Mouse (Mus musculus) stomach, postnatal 0 days (tissue): ENCODE data around the gene Gopc. TPM values are rescaled to one million over a fixed set of nuclear protein-coding genes. Genes with fewer than 3 reads are reported as not detected.
"Not testable (repeated sequence)": the region's sequence is repeated elsewhere in the genome, so short reads cannot be mapped to it uniquely, and the experiment has no call there.

Source experiments
- ATAC-seq: fragments of 200-750 bp; cut with Nextera tagmentation; 2 replicates; pipeline ENCODE4 v1.8.0; 2017; ENCODE audit not compliant: low FRiP score, low TSS enrichment
- DNase-seq: peaks from one replicate; pipeline ENCODE4 v3.0.0-alpha.2; 2016; ENCODE audit warnings: low spot score
- H3K27ac ChIP-seq: fragments of 300-500 bp; sonication (generic); replicated peaks from 2 replicates; pipeline ENCODE4 v1.5.1; 2014; ENCODE audit warnings: mild to moderate bottlenecking, control low read depth
- H3K27me3 ChIP-seq: fragments of 300-500 bp; sonication (generic); 2 replicates; pipeline ENCODE4 v1.6.1; 2014; ENCODE audit warnings: low read length; ENCODE audit not compliant: control insufficient read depth, insufficient read depth
- H3K36me3 ChIP-seq: fragments of 300-500 bp; sonication (generic); 2 replicates; pipeline ENCODE4 v1.6.1; 2014; ENCODE audit warnings: low read length, mixed read lengths; ENCODE audit not compliant: control insufficient read depth, insufficient read depth
- H3K4me1 ChIP-seq: fragments of 300-500 bp; sonication (generic); replicated peaks from 2 replicates; pipeline ENCODE4 v1.6.1; 2014; ENCODE audit warnings: antibody characterized with exemption; ENCODE audit not compliant: control insufficient read depth, insufficient read depth
- H3K4me2 ChIP-seq: fragments of 300-500 bp; sonication (generic); replicated peaks from 2 replicates; pipeline ENCODE4 v1.6.1; 2014; ENCODE audit warnings: low read depth, mild to moderate bottlenecking, control low read depth, moderate library complexity
- H3K4me3 ChIP-seq: fragments of 300-500 bp; sonication (generic); 2 replicates; pipeline ENCODE4 v1.5.1; 2014; ENCODE audit warnings: low read depth, low read length, control low read depth
- H3K9ac ChIP-seq: fragments of 300-500 bp; sonication (generic); 2 replicates; pipeline ENCODE4 v1.6.1; 2014; ENCODE audit warnings: mild to moderate bottlenecking, low read length, control low read depth, mixed read lengths
- H3K9me3 ChIP-seq: fragments of 300-500 bp; sonication (generic); 2 replicates; pipeline ENCODE4 v1.6.1; 2016; ENCODE audit warnings: low read length; ENCODE audit not compliant: control insufficient read depth
- CTCF ChIP-seq: IDR thresholded peaks from 2 replicates; pipeline ENCODE4 v1.5.1; 2016; ENCODE audit warnings: antibody characterized with exemption, low read depth, mild to moderate bottlenecking, moderate library complexity
- EP300 ChIP-seq: optimal IDR thresholded peaks from 2 replicates; pipeline ENCODE3; 2016; ENCODE audit warnings: antibody characterized with exemption
- WGBS: fragments of 180-500 bp; shearing (Covaris S2); extraction: QIAGEN DNeasy Blood & Tissue Kit; methylation state at CpG from one replicate; pipeline ENCODE4 v1.1.7; 2014; 5-methylcytosine and 5-hydroxymethylcytosine counted together
- polyA plus RNA-seq: library from polyadenylated mRNA; unstranded; fragments of >200 nt; fragmentation: Nextera tagmentation; extraction: Ambion mirVana; gene quantifications from 2 replicates; pipeline ENCODE4 v1.2.1, GENCODE M21; 2015

Gene Gopc
- polyA plus RNA-seq, 1 experiment from 2014 or later: 11.9 TPM

DNA sequence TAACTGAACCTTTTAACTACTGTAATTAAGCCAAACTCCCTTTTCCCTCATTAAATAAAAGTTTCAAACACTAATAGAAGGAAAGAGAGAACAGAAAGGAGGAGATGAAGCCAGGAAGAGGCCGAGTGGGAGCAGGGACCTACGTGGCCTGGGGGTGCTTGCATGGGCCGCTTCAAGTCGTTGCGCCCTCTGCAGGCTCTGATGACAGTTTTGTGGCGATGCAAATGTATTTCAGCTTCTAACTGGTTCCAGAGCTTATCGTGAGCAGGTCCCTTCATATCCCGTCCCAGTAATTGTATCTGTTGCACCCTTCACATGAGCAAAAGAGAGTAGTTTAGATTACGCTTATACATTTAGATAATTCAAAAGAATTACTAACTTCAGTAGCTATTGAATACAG, 28.7 kb downstream of the Gopc start:
- no peak for TF ChIP-seq EP300
- TF ChIP-seq CTCF: peak; percentile 41
- Histone ChIP-seq H3K36me3 (peaks cover 11% of the 10 kb centered on the region; the same call in 1 of the 2 replicates), H3K27ac (no peak overlapping the region), H3K4me3 (no peak overlapping the region), H3K4me2 (no peak overlapping the region), H3K9me3 (no peaks in the 10 kb centered on the region), H3K9ac (no peak overlapping the region), H3K4me1 (no peaks in the 10 kb centered on the region), H3K27me3 (no peaks in the 10 kb centered on the region)
- 83% methylated on average over 9 of the region's 9 CpGs for WGBS
- DNase-seq: peak; percentile 19
- no peak for ATAC-seq

DNA sequence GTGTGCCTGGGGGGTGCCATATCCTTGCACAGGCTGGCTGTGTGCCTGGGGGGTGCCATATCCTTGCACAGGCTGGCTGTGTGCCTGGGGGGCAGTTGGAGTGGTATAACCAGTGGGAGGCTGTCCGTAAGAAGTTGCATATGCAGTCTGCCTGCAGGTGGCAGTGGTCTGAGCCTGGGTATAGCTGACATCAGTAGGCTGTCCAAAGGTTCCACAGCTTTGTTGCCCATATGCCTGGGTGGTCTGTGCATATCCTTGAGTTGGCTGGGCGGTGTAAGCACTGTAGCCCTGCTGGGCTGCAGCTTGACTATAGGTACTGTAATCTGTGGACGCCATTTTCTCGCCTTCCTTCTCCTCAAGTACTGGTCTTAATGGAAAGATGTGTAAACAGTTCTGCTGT, 38.6 kb downstream of the Gopc start:
- 91% methylated on average over 4 of the region's 4 CpGs for WGBS
- not testable (repeated sequence) for H3K9ac ChIP-seq, H3K27ac ChIP-seq, ATAC-seq, H3K27me3 ChIP-seq, H3K4me2 ChIP-seq, H3K36me3 ChIP-seq, H3K4me1 ChIP-seq, H3K9me3 ChIP-seq, DNase-seq, H3K4me3 ChIP-seq
- peak; percentile 41 for TF ChIP-seq CTCF

DNA sequence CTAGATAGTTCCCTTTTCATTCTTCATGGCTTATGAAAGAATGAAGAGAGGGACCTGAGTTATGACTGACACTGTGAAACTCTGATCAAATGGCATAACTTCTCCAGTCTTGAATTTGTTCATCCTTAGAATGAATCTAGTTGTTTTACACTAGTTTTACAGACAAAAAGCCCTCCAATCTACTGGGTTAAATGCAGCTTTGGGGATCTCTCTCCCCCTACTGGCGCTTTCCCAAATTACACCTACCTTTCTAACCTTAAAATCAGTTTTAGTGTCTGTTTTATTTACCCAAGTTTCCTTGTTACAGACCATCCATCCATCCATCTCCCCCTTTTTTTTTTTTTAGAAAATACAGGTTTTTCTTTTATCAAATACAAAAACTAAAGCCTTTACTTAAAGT, 50.9 kb downstream of the Gopc start:
- WGBS: 7% methylated on average over 1 of the region's 1 CpGs
- H3K4me3 ChIP-seq: no peak overlapping the region
- no peaks in the 10 kb centered on the region; the same call in 1 of the 2 replicates for H3K36me3 ChIP-seq
- H3K4me1 ChIP-seq: no peaks in the 10 kb centered on the region
- no peaks in the 10 kb centered on the region for H3K9me3 ChIP-seq
- H3K4me2 ChIP-seq: no peak overlapping the region
- TF ChIP-seq EP300: no peak
- TF ChIP-seq CTCF: peak; percentile 81
- H3K27ac ChIP-seq: no peak overlapping the region
- H3K27me3 ChIP-seq: no peaks in the 10 kb centered on the region
- no peak for DNase-seq
- no peak overlapping the region for H3K9ac ChIP-seq
- ATAC-seq: no peak

DNA sequence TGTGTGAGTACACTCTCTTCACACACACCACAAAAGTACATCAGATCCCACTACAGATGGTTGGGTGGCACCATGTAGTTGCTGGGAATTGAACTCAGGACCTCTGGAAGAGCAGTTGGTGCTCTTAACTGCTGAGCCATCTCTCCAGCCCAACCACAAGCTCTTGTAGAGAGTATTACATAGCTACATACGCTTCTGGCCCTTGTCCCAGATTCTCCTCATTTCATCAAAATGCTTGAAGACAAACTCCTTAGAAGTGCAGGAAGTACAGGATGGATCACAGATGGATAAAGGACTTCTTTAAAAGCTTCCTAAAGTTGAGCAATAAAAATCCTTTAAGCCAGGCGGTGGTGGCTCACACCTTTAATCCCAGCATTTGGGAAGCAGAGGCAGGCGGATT, 60.0 kb downstream of the Gopc start:
- DNase-seq (no peak), ATAC-seq (no peak)
- Histone ChIP-seq H3K36me3 (peaks cover 3% of the 10 kb centered on the region; the same call in 1 of the 2 replicates), H3K9me3 (no peaks in the 10 kb centered on the region), H3K27me3 (no peaks in the 10 kb centered on the region), H3K4me3 (no peak overlapping the region), H3K4me2 (no peak overlapping the region), H3K4me1 (no peaks in the 10 kb centered on the region), H3K27ac (no peak overlapping the region), H3K9ac (no peak overlapping the region)
- WGBS: 86% methylated on average over 3 of the region's 3 CpGs
- TF ChIP-seq CTCF (no peak), EP300 (no peak)

DNA sequence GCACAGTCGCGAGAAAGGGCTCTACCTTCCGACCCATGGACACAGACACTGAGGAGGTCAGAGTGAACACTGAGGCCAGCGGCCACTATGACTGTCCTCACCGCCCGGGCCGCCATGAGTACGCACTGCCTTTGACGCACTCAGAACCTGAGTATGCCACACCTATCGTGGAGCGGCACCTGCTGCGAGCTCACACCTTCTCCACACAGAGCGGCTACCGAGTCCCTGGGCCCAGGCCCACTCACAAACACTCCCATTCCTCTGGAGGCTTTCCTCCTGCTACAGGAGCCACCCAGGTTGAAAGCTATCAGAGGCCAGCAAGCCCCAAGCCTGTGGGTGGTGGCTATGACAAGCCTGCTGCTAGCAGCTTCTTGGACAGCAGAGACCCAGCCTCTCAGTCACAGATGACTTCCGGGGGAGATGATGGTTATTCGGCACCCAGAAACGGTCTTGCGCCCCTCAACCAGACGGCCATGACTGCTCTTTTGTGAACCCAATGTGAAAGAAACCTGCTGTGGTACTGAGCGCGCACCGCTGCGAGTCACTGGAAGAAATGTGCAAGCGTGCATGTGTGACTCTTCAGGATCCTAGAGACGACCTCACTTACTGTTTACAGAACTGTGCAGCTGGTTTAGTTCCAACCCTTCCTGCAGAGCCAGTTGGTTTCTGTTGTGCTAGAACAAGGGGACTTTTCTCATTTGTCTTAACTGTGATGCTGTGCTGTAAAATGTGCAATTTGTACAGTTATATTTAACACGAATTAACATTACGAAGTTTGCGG, 62.2 kb downstream of the Gopc start:
- H3K36me3 ChIP-seq: peaks cover 3% of the 10 kb centered on the region; the same call in 1 of the 2 replicates
- H3K9me3 ChIP-seq: no peaks in the 10 kb centered on the region
- H3K4me2 ChIP-seq: no peak overlapping the region
- no peak overlapping the region for H3K4me3 ChIP-seq
- H3K9ac ChIP-seq: no peak overlapping the region
- TF ChIP-seq CTCF (no peak), EP300 (no peak)
- no peaks in the 10 kb centered on the region for H3K4me1 ChIP-seq
- H3K27me3 ChIP-seq: no peaks in the 10 kb centered on the region
- H3K27ac ChIP-seq: no peak overlapping the region; the same call in 1 of the 2 replicates
- WGBS: 79% methylated on average over 28 of the region's 28 CpGs
- no peak for DNase-seq
- no peak; the same call in 1 of the 2 replicates for ATAC-seq

DNA sequence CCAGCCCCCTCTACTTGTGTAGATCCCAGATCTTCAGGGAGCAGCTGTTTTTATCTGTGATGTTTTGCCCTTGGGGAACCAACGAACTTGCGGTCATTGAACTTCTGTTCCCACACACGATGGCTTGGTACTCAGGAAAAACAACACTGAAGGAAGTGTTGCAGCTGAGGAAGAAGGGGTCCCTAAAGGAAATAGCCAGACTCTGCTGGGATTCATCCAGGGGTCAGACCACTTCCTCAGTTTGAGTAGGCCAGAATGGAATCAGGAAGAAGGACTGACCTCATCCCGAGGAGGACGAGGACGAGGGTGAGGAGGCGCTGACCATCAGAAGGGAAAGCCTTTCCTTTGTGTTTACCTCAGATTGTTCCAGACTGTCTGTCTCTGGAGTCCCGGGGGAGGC, 72.7 kb downstream of the Gopc start:
- Histone ChIP-seq H3K4me2 (no peak overlapping the region), H3K27me3 (no peaks in the 10 kb centered on the region), H3K9ac (no peak overlapping the region), H3K27ac (no peak overlapping the region), H3K9me3 (no peaks in the 10 kb centered on the region), H3K36me3 (no peaks in the 10 kb centered on the region; the same call in 1 of the 2 replicates), H3K4me1 (no peaks in the 10 kb centered on the region), H3K4me3 (no peak overlapping the region)
- TF ChIP-seq EP300 (no peak), CTCF (no peak)
- peak; percentile 42; the same call in 1 of the 2 replicates for ATAC-seq
- no peak for DNase-seq
- 70% methylated on average over 8 of the region's 8 CpGs for WGBS
